Mouse (Mus musculus) hindbrain, embryonic 10.5 days (tissue): Measurements from ENCODE around the gene Rasd2. TPM values are rescaled to one million over a fixed set of nuclear protein-coding genes. Genes with fewer than 3 reads are reported as not detected.

Experiments
- DNase-seq: peaks from one replicate; pipeline ENCODE4 v3.0.0-alpha.2; 2017; ENCODE audit warnings: low spot score
- H3K27ac ChIP-seq: fragments of 300-500 bp; sonication (generic); 2 replicates; pipeline ENCODE4 v1.5.1; 2016; ENCODE audit warnings: mild to moderate bottlenecking, moderate library complexity
- H3K27me3 ChIP-seq: fragments of 300-500 bp; sonication (generic); 2 replicates; pipeline ENCODE4 v1.6.1; 2016; ENCODE audit warnings: mild to moderate bottlenecking; ENCODE audit not compliant: poor library complexity, insufficient read depth, severe bottlenecking
- H3K36me3 ChIP-seq: fragments of 300-500 bp; sonication (generic); 2 replicates; pipeline ENCODE4 v1.6.1; 2016; ENCODE audit warnings: mild to moderate bottlenecking, moderate library complexity
- H3K4me1 ChIP-seq: fragments of 300-500 bp; sonication (generic); replicated peaks from 2 replicates; pipeline ENCODE4 v1.6.1; 2016; ENCODE audit warnings: mild to moderate bottlenecking
- H3K4me3 ChIP-seq: fragments of 300-500 bp; sonication (generic); 2 replicates; pipeline ENCODE4 v1.5.1; 2016; ENCODE audit warnings: mild to moderate bottlenecking, moderate library complexity
- H3K9me3 ChIP-seq: fragments of 300-500 bp; sonication (generic); 2 replicates; pipeline ENCODE4 v1.6.1; 2016; ENCODE audit warnings: mild to moderate bottlenecking, moderate library complexity
- WGBS: fragments of 180-500 bp; shearing (Covaris S2); methylation state at CpG from one replicate; pipeline ENCODE4 v1.1.7; 2016; 5-methylcytosine and 5-hydroxymethylcytosine counted together
- polyA plus RNA-seq: library from polyadenylated mRNA; unstranded; fragments of >200 nt; fragmentation: Nextera tagmentation; extraction: Ambion mirVana; gene quantifications from 2 replicates; pipeline ENCODE4 v1.2.1, GENCODE M21; 2016

Rasd2 gene
- polyA plus RNA-seq, 1 experiment from 2014 or later: 0.41 TPM

- peaks cover 9% of the 10 kb centered on the region; the same call in 1 of the 2 replicates for H3K4me1 ChIP-seq
- no peaks in the 10 kb centered on the region for H3K9me3 ChIP-seq
- 82% methylated on average over 2 of the region's 2 CpGs for WGBS
- H3K27me3 ChIP-seq: no peaks in the 10 kb centered on the region
- no peak overlapping the region for H3K27ac ChIP-seq
- DNase-seq: no peak
- no peak overlapping the region for H3K4me3 ChIP-seq
- H3K36me3 ChIP-seq: no peaks in the 10 kb centered on the region
These were observed 10.3 kb upstream of the Rasd2 start for GRCm38 (mm10) chr8:75203420-75203819.

- Histone ChIP-seq H3K4me3 (no peak overlapping the region), H3K9me3 (no peaks in the 10 kb centered on the region), H3K27ac (no peak overlapping the region), H3K27me3 (no peaks in the 10 kb centered on the region; the same call in 1 of the 2 replicates), H3K36me3 (no peaks in the 10 kb centered on the region), H3K4me1 (0 out of 2 replicates have a peak, but pooled peaks cover 3% of the 10 kb centered on the region)
- 89% methylated on average over 13 of the region's 13 CpGs for WGBS
- no peak for DNase-seq
These were observed 9.4 kb upstream of the Rasd2 start for GRCm38 (mm10) chr8:75204190-75204868.

- Histone ChIP-seq H3K36me3 (no peaks in the 10 kb centered on the region), H3K27me3 (peaks cover 61% of the 10 kb centered on the region), H3K9me3 (no peaks in the 10 kb centered on the region), H3K4me3 (no peak overlapping the region), H3K4me1 (peaks cover 19% of the 10 kb centered on the region), H3K27ac (no peak overlapping the region)
- DNase-seq: no peak
- 82% methylated on average over 3 of the region's 3 CpGs for WGBS
These were observed 2.3 kb upstream of the Rasd2 start for GRCm38 (mm10) chr8:75211461-75211860.

DNA sequence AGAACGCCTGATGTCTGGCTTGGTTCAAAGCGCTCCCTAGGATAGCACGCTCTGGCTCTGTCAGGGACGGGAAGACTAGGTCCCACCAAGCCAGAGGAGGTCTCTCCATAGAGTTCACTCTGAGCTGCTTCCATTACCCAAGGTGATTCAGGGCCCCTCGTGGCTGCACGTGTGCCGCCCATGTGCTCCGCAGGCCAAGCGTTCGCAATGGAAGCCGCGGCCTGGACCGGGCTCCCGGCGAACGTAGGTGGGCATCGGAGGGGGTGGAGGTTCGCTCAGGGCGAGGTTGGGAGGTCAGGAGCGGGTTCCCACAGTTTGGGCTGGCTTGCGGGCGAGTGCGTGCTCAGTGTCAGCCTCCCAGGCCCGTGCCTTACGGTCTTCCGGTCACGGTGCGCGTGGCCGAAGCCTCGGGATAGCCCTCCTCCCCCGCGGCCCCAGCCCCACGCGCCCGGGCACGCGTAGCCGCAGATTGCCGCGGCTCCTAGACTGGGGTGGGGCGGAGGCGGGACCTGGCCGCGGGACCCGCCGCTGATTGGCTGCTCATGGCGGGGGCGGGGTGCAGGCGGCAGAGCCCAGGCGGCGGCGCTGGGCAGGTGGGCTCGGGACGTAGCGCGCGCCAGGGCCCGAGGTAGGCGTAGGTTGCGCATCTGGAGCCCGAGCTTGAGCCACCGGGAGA is 975 bp upstream of the Rasd2 start:
- Histone ChIP-seq H3K4me3 (peak overlapping the region; percentile 64), H3K9me3 (no peaks in the 10 kb centered on the region), H3K27ac (peak overlapping the region; percentile 29; the same call in 1 of the 2 replicates), H3K27me3 (peaks cover 74% of the 10 kb centered on the region), H3K4me1 (peaks cover 19% of the 10 kb centered on the region), H3K36me3 (no peaks in the 10 kb centered on the region)
- WGBS: under 1% methylated on average over 63 of the region's 63 CpGs
- DNase-seq: peak; percentile 82

DNA sequence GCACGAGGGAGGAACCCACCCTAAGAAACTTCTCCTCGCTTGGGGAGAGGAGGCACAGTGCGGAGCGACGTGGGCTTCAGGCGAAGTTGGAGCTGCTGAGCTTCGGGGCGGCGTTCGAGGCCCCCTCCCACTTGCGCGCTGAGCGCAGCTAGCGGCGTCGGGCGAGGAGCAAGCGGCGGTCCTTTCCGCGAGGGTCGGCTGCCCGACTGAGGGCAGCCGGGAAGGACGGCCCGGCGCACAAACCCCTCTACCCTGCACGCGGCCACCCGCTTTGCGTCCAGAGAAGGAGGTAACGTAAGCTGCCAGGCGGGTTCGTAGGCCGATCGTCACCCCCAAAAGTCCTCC is 465 bp upstream of the Rasd2 start:
- no peaks in the 10 kb centered on the region for H3K9me3 ChIP-seq
- WGBS: under 1% methylated on average over 36 of the region's 36 CpGs
- DNase-seq: no peak
- H3K27ac ChIP-seq: no peak overlapping the region; the same call in 1 of the 2 replicates
- no peaks in the 10 kb centered on the region for H3K36me3 ChIP-seq
- peak overlapping the region; percentile 64 for H3K4me3 ChIP-seq
- H3K4me1 ChIP-seq: peaks cover 19% of the 10 kb centered on the region
- peaks cover 74% of the 10 kb centered on the region for H3K27me3 ChIP-seq

DNA sequence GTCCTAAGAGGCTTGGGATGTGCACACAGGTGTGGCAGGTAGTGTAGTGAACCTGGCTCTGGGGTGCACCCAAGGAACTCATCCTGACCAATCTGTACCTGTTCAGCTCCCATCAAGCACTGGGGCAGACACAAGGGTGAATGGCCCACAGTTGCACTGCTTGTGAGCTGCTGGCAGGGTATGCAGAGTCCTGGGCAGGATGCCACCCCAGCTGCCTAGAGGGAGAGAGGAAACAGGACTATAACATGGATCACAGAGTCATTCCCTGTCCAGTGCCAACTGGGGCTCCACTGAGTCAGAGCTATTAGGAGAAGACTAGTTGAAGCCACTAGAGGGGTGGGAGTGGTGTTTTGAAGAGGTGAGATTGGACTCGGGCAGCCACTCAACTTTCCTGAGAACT is 1.3 kb downstream of the Rasd2 start:
- Histone ChIP-seq H3K36me3 (no peaks in the 10 kb centered on the region), H3K4me3 (no peak overlapping the region), H3K27me3 (peaks cover 74% of the 10 kb centered on the region), H3K9me3 (no peaks in the 10 kb centered on the region), H3K4me1 (peaks cover 19% of the 10 kb centered on the region), H3K27ac (no peak overlapping the region)
- DNase-seq: no peak
- 74% methylated on average over 1 of the region's 1 CpGs for WGBS

DNA sequence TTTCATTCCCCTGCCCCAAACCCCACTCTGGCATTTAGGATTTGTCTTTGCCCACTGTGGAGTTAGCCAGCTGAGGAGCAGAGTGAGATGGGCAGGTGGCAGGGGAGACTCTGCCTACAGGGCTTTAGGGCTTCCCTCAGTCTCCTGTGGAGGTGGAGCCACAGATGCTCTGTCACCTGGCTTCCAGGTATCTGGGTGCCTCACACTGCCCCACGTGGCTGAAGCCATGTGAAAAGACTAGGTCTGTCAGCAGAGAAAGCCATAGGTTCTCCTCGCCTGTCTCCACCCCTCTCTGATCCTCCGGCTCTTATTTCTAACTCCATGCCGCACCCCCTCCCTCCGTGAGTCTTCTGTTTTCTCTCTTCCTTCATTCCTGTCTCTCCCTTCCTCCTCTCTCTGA is 2.2 kb downstream of the Rasd2 start:
- Histone ChIP-seq H3K9me3 (no peaks in the 10 kb centered on the region), H3K27ac (no peak overlapping the region), H3K27me3 (peaks cover 68% of the 10 kb centered on the region), H3K4me1 (peaks cover 19% of the 10 kb centered on the region), H3K4me3 (no peak overlapping the region), H3K36me3 (no peaks in the 10 kb centered on the region)
- no peak for DNase-seq
- 26% methylated on average over 5 of the region's 5 CpGs for WGBS

DNA sequence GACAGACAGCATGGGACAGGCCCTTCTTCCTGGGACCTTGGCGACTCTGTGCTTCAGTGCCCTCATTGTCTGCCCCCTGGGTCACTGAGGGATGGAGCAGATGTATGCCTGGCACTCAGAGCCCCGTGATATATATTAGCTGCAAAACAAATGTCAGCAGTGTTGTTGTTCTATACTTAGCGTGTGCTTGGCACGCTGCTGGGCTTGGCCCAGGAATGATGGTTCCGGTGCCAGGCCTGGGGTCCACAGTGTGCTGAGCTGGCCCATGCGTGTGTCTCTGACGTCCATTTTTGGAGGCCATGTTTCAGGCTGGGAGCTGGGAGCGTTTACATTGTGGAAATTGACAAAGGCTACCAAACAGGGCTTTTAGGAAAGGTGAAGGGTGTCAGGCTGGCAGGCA is 3.1 kb downstream of the Rasd2 start:
- DNase-seq: no peak
- WGBS: 84% methylated on average over 8 of the region's 8 CpGs
- Histone ChIP-seq H3K9me3 (no peaks in the 10 kb centered on the region), H3K27ac (no peak overlapping the region), H3K4me3 (no peak overlapping the region), H3K4me1 (peaks cover 20% of the 10 kb centered on the region), H3K27me3 (peaks cover 58% of the 10 kb centered on the region), H3K36me3 (no peaks in the 10 kb centered on the region)

DNA sequence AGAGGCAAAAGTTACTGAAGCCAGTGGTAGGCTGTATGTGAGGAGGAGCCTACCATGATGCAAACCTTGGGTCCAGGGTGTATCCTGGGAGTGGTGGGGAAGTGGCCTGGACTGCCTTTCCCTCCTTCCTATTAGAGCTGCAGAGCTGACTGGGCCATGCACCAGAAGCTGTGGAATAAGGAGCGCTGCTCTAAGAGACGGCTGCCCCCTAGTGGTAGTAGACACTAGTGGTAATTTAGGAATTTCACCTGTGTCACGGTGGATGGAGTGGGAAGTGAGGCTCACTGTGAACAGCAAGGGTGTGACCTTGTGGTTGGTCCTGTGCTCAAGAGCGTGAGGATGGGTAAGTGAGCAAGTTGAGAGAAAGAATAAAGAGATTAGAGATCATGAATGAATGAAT is 4.2 kb downstream of the Rasd2 start:
- peaks cover 14% of the 10 kb centered on the region for H3K4me1 ChIP-seq
- DNase-seq: peak; percentile 45
- H3K9me3 ChIP-seq: no peaks in the 10 kb centered on the region
- peaks cover 47% of the 10 kb centered on the region for H3K27me3 ChIP-seq
- no peaks in the 10 kb centered on the region for H3K36me3 ChIP-seq
- no peak overlapping the region for H3K27ac ChIP-seq
- H3K4me3 ChIP-seq: no peak overlapping the region
- 14% methylated on average over 4 of the region's 4 CpGs for WGBS

- peaks cover 26% of the 10 kb centered on the region for H3K27me3 ChIP-seq
- no peak for DNase-seq
- no peaks in the 10 kb centered on the region for H3K36me3 ChIP-seq
- H3K4me1 ChIP-seq: peaks cover 3% of the 10 kb centered on the region; the same call in 1 of the 2 replicates
- H3K27ac ChIP-seq: no peak overlapping the region
- H3K4me3 ChIP-seq: no peak overlapping the region
- 69% methylated on average over 5 of the region's 5 CpGs for WGBS
- no peaks in the 10 kb centered on the region for H3K9me3 ChIP-seq
These were observed 6.4 kb downstream of the Rasd2 start for GRCm38 (mm10) chr8:75219877-75220738.

DNA sequence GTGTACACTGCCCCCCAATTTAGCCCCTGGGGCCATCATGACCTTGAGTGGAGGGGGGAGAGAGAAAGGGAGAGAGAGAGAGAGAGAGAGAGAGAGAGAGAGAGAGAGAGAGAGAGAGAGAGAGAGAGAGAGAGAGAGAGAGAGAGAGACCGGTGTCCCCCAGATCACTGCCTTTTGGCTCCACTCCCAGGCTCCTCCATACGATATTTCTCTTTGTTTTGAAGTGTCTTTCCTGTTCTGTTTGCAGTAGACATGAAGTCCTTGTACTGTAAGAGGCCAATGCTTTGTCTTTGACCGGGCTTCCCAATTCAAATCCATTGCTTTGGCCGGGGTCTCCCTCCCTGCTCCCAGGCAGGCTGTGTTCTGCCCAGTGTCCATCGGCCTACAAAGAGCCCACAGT is 8.9 kb downstream of the Rasd2 start:
- Histone ChIP-seq H3K4me3 (no peak overlapping the region), H3K36me3 (no peaks in the 10 kb centered on the region), H3K27me3 (peaks cover under 1% of the 10 kb centered on the region; the same call in 1 of the 2 replicates), H3K27ac (no peak overlapping the region), H3K9me3 (no peaks in the 10 kb centered on the region), H3K4me1 (peaks cover 3% of the 10 kb centered on the region; the same call in 1 of the 2 replicates)
- DNase-seq: no peak
- 84% methylated on average over 5 of the region's 5 CpGs for WGBS

GRCm38 (mm10) chr8:75226773-75227172 is 13.0 kb downstream of the Rasd2 start:
- H3K27ac ChIP-seq: no peak overlapping the region
- no peak for DNase-seq
- peaks cover 3% of the 10 kb centered on the region; the same call in 1 of the 2 replicates for H3K4me1 ChIP-seq
- no peaks in the 10 kb centered on the region for H3K36me3 ChIP-seq
- WGBS: 75% methylated on average over 2 of the region's 2 CpGs
- no peaks in the 10 kb centered on the region for H3K27me3 ChIP-seq
- H3K9me3 ChIP-seq: no peaks in the 10 kb centered on the region
- H3K4me3 ChIP-seq: no peak overlapping the region
